Mouse (Mus musculus): ENCODE measurements around the gene Rai2. TPM values are rescaled to one million over a fixed set of nuclear protein-coding genes. Genes with fewer than 3 reads are reported as not detected.

The Rai2 gene
- total RNA-seq, 2 experiments from 2014 or later, result 13.4 to 16.8 TPM

DNA sequence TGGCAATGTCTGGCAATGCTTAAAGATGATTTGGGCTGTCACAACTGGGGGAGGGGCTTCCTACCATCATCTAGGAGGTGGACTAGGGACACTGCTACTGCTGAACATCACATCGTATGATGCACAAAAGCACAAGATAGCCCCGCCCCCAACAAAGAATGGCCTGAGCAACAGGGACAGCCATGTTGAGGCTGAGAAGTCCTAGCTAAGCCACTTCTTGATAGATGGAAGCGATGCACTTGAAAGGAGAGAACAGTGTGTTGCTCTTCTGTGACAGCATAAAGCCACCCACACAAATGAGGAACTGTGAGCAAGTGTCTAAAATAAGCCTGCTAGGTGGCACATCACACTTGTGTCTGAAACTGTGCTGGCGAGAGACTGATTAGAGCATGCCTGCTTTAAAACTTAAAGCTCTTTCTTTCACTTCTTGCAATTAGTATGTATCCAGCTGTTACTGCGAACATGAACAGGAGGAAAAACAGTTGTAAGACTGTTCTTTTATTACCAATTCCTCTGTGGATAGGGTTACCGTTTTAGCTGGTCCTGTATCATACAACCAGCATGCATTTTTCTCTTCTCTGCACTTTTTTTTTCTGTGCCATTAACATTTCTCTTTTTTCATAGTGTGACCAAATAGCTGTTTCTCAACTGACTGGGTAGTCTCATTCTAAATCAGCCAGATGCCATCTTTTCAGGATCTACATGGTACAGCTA is 63.6 kb downstream of the Rai2 start:
- intact Hi-C loops (cut with DNase I), result loop anchor here (1.0 to 2.0 kb wide), 3 partner anchors 56 to 369 kb away; no protein-coding TSS in a partner anchor
- DNase-seq (ENCODE audit: low spot score in 2 of 2), result peak; percentile 31 to 83

DNA sequence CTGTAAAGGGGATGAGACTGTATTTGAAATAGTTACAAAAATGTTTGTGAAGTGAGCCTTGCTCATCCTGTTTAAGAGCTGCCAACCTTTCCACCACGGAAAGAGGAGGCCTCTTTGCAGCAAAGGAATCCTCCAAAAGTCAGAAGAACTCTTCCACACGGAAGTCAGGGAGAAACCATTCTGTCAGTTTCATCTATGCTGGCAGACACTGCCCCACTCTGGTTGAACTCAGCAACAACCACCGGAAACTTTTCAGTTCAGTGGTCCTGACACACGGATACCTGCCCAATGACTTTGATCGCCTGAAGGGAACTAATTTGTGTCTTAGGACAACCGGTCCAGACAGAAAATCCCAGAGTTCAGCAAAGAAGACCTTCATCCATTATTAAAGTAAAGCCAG is 73.3 kb downstream of the Rai2 start:
- intact Hi-C loops (cut with DNase I), result loop anchor here (1.0 kb wide), 1 partner anchor 391 kb away; no protein-coding TSS in a partner anchor
- DNase-seq (ENCODE audit: low spot score in 2 of 2), result peak in 1 of 2 experiments; percentile 42

DNA sequence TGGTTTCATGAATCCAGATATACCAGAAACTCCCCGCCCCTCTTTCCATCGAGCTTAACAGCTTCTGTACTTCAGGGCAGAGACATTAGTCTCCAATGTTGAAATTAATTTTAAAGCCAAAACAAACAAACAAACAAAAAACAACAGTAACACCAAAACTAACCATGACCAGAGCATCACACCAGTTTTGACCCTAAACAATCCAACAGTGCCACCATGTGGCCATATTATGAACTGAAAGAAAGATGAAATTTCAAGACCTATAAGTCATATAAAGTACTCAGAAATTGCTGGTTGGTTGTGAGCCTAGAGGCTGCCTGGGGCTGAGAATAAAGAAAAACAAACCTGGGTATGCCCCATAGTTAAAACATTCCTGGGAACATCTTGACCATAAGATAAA is 109.3 kb downstream of the Rai2 start:
- intact Hi-C loops (cut with DNase I), result loop anchor here (2.0 to 10.0 kb wide), 3 partner anchors 427 to 774 kb away; no protein-coding TSS in a partner anchor
- DNase-seq (ENCODE audit: low spot score in 2 of 2), result peak; percentile 30

Measured in left cerebral cortex, postnatal 25 days (tissue).